Mouse (Mus musculus): ENCODE data around the gene Mat1a.

DNA sequence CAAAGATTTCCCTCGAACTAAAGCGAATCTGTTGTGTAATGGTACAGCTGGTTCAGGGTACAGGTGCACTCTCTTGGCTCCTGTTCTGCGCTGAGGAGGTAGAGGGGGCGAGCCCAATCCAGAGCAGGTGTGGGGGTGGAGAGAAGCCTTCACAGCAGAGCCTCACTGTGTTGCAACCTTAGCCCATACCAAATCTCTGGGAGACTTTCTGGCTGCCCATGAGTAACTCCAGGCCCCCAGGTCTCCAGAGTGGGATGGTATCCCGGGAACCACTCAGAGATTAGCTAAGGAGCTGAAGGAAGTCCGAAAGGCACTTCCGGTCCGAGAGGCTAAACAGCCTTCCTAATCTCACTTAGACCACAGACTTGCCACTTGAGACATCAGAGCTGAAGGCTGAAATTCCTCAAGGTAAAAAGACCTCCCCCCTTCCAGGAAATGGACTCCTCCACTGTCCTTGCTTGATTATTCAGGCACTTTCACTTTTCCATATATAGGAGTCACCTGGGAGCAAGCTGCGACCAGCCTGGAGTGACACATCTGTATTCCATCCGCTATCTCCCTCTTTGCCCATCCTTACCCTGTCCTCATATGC is at the start of gene Mat1a:
- TF ChIP-seq POLR2A (IDR thresholded peaks at IDR 0.05; ENCODE audit: borderline replicate concordance, extremely low read depth, insufficient read depth, insufficient read length, poor library complexity, severe bottlenecking) (no peak), CTCF (IDR thresholded peaks at IDR 0.05; ENCODE audit: borderline replicate concordance, extremely low read depth, insufficient read depth, insufficient read length) (no peak)

All from brain, embryonic 14.5 days (tissue).